Mouse (Mus musculus) CD8-positive naive resting alpha-beta T cell, adult 2 months (primary cell): Measurements from ENCODE around the gene Zfp839.

ENCODE experiments used
- DNase-seq, 2 experiments: peaks; one replicate each; pipeline ENCODE4 v3.0.0; 2022; ENCODE audit warnings: low read depth in 2 of 2, low spot score in 2 of 2

The Zfp839 gene

DNA sequence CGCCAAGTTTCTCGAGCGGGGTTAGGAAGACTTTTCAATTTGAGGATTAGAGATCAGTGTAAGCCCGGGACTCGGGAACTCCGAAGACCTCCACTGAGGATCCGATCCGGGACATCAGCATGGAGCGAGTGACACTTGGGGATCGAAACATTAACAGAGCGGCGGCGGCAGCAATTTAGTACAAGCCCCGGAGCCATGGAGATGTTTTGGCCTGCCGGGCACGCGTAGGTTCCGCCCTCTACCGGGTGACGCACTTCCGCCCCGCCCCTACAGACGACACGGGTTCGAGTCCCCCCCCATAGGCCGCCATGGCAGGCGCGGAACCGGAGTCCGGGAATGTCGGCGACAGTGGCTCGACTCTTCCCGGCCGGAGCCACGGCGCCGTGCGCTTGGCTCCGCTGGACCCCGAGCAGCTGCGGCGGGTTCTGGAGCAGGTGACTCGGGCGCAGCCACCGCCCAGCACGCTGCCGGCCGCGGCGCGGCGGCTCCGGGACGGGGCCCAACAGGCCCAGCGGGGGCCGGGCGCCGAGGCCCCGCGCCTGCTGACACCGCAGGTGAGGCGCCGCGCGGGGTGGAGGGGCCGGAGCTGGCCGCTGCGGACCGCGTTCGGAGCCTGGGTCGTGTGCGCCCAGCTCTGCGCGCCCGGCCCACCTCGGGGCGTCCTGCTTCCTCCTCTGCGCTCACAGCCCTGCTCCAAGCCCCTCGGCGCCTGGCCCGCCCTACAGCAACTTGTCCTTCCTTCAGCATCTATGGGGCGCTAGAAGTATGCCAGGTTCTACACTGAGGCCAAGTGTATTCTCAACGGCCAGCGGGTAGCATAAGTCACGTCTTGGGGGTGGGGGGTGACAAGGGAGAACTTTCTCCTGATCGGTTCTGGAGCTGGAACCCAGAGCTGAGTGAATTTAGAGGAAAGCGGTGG, at the start of gene Zfp839:
TSS of gene Zfp839 (plus strand) at position 244 of the 919 bp plus-strand sequence.
- peak; percentile 17 to 50 for DNase-seq

DNA sequence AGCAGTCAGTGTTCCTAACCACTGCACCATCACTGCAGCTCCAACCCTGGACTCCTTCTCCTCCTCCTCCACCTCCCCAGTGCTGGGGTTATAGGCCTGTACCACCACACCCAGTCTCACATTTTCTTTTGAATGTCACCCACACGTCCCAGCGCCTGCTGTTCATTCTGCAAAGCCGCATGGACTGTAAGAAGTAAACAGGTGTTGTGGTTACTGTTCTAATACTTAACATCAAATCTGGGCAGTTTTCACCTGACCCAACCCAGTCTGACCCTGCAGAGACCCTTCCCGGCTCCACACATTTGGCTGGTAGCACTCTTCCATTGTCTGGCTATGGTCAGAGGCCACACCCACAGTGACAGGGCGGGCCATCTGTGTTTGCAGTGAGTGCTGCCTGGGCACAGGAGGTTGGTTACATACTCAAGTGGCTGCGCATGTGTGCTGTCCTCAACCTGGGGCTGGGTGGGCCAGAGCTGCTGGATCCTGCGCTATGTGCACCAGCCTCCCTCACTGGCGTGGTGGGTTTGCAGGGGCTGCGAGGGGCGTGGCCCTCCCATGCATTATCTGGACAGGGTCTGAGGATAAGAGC, 48.1 kb upstream of the Zfp839 start:
- no peak for DNase-seq

DNA sequence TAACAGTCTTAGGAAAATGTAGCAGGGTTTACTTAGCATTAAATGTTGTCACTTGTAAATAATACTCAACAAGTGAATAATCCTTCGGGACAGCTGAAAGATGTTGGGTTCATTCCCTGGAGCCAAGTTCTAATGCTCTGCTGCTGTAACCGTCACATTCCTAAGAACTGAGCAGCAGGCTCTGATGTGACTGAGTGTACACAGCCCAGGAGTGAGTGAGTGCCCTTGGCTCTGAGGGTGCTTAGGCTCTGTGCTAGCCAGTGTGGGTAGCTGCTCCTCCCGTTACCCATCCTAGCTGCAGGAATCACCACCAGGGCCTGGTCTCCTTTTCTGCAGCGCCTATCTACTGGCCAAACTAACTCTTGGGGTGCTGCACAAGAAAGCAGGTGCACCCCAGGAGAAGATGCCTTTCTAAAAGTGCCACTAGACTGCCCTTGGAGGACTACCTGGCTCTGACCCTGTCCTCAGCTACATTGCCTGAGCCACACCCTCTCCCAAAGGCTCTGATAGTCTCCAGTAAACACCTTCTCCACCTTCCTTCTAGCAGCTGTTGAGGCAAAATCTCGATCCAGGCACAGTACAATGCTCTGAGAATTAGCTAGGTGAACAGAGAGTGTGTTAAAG, 47.3 kb upstream of the Zfp839 start:
- no peak for DNase-seq

DNA sequence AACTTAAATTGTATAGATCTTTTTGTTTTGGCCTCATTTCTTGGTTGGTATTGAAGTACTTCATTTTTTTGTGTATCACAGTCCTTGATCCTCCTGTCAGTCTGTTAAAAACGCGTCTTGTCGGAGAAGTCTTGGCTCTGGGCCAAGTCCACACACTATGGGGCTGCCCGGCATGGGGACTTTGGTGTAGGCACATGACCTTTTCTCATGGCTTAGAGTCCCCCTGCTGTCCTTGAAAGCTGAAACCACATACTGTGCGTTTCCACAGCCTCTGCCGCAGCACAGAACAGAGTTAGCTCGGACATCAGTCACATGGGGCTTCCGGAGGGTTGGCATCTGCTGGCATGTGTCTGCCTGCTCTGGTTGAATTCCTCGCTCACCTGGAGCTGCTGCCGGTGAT, 45.8 kb upstream of the Zfp839 start:
- DNase-seq: no peak

DNA sequence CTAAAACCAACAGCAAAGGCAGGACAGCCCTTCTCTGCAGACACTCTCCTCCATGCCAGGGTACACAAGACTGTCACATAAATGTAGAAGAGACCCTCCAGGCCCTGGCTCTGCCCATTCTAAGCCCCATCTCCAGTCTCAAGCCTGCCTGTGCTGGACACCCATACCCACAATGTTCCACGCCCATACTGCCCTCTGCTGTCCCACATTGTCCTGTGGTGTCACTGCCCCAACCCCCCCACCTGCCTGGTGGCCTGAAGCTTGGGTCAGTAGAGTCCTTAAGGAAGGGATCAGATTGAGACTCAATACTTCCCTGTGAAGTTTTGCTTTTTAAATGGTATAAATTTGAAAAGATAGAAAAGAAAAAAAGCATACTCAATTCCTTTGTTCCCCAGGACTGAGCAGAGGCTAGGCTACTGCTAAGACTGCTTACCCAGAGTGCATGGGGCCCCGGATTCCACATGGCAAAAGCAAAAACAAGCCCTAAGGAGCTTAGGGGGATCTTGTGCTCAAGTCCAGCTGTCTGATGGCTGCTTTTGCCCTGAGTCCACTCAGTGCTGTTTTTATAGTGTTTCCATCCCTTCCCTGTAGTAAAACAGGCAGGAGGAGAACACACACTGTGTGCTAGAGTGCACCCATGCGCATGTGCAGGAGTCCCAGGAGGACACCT, 43.6 kb upstream of the Zfp839 start:
- no peak for DNase-seq

DNA sequence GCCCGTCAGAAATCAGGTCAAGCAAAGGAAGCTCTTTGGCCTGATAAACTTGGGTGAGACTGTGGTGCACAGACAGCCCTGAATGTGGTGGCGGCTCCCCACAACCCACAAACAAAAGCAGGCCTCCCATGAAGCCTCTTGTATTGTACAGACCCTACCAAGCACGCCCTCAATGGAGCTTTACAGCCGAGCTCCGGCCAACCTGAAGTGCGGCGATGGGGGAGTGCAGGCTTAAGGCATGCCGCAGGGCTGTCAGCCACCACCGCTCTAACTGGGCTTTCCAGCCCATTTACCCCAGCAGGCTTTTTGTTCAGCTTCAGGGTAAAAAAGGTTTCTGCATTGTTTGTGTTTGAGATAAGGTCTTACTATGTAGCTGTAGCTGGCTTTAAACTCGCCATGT, 41.6 kb upstream of the Zfp839 start:
- DNase-seq: no peak

DNA sequence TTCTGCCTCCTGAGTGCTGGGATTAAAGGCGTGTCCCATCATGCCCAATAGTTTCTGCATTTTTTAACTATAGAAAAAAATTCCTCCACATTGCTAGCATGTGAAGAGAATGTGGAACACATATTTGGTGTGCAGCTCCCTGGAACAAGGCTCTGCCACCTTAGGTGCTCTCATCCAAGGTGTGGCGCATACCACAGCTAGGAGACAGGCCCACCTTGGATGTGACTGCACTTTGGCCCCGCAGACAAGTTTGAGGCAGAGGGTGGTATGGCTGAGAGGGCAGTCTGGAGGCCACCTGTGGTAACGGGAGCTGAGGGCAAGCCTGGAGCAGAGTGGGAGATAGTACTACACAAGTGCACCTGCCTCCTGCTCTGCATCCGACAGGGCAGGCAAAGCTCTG, 41.2 kb upstream of the Zfp839 start:
- no peak for DNase-seq

DNA sequence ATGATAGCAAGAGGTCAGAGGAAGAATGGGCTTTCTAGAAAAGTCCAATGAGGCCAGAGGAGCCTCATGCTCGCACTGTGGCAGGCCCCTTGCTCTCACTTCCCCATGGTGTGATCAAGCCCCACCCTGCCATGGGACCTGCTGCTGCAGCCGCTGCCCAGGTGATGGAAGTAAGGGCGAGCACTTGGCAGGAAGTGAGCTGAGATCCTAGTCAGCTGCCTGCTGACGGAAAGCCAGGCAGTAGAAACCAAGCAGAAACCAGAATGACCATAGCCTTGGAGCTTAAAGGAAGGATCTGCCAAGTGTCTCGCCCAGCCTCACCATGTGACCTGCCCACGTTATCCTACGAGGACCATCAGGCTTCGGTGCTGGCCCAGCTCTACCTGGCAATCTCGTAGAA, 36.9 kb upstream of the Zfp839 start:
- DNase-seq: no peak

DNA sequence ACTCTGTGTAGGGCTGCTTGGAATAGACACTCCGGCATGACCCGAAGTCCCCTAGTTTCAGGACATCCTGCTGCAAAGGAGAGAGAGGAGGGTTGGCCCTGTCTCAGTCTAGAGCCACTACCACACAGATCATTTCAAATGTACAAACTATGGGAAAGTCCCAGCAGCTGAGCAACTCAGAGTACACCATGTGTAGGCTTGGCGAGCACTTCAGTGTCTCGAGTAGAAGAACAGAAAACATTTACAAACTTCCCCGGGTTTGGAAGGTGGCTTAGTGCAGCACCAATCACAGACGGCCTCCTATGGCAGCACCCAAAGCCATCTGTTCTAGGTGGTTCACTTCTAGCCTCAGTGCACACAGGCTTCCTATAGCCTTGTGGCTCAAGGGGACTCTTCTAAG, 36.4 kb upstream of the Zfp839 start:
- DNase-seq: no peak

DNA sequence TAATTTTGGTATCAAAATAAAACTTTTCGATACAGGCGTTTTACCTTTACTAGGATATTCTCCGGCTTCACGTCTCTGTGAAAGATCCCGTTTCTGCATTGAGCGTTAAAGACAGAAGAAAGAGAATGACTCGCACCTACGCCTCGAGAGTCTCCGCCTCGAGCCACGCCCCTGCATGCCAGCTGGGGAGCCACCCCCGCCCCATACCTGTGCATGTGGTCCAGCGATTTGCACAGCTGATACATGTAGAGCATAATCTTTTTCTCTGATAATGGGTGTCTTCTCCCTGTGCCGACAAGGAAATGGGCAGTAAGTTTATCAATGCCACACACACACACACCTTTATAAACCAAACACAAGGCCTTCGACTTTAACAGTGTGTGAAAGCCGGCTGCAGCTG, 35.1 kb upstream of the Zfp839 start:
- DNase-seq: no peak

DNA sequence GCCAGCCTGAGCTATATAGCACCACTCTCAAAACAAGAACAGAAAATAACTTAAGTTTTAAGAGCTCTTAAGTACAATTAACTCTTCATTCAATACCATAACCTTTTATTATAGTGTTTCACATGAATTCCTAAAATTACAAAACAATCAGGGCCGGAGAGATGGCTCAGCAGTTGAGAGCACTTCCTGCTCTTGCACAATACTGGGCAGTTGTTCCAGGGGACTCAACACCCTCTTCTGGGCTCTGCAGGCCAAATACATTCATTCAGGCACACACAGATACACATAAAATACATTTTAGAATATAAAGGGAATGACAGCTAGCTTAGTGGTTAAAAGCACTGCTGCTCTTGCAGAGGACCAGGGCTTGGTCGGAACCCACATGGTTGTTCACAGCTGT, 33.2 kb upstream of the Zfp839 start:
- DNase-seq: no peak

DNA sequence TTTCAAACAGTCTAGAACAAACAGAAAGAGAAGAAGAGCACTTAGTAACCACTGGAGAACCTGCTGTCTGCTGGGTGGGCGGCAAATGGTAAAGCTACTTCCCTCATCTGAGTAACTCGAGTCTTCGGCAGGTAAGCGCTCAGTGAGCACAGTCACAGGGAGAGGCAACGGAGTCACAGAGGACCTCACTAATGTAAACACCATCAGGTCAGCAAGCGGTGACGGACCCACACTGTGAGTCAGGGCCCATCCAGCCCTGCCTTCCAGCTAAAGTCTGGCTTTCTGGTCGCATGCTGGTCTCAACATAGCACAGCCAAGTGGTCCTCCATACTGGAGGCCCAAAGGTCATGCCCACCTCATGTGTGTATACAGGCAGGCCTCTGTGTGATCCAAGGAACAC, 30.7 kb upstream of the Zfp839 start:
- DNase-seq: no peak

DNA sequence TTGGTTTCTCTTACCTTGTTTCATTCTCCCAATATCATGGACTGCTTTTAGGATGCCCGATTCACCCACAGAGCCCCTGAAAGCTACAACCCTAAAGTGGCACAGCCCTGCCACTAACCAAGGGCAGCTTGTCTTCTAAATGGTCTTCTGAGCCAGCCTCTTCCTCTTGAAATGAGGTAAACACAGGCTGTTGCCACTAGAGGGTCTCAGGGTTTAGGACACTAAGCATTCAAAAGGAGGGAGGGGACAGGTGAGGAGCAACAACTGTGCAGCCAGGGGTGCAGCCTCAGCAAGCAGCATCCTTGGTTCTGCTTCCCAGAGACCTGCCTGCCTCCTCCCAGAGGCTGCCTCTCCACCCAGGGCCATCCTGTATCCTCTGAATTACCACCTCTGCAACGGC, 28.3 kb upstream of the Zfp839 start:
- no peak for DNase-seq

DNA sequence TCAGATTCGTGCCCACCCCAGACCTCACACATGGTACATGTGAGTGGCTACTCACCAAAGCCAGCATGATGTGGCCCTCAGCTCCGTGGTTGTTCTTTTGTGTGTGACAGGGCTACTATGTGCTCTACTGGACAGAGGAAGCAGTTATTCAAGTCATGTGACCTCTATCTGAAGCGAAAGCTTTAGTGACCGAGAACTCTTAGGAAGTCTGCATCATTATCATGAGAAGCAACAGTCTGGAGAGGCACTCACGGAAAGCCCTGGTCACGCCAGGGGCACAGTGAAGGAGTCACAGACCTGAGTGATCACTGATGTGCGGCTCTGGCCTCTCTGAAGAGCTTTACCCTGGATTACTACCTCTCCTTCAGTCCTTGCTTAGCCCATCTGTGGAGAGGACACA, 27.7 kb upstream of the Zfp839 start:
- no peak for DNase-seq

DNA sequence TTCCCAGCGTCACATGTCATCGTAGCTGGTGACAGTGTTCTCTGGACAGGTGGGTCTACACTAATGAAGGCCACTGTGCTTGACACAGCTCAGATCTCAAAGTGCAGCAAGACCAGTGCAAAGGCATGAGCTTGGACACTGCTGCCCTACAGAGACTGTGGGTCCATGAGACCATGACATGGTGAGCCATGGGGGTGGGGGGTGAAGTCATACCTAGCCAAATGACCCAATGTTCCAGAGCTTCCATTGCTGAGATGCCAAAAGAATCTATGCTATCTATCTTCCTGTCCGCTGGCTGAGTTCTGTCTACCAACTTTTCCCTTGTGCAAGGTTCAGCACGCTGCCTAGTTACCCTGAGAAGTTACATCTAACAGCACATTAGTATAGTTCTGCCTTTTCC, 21.1 kb upstream of the Zfp839 start:
- DNase-seq: no peak

DNA sequence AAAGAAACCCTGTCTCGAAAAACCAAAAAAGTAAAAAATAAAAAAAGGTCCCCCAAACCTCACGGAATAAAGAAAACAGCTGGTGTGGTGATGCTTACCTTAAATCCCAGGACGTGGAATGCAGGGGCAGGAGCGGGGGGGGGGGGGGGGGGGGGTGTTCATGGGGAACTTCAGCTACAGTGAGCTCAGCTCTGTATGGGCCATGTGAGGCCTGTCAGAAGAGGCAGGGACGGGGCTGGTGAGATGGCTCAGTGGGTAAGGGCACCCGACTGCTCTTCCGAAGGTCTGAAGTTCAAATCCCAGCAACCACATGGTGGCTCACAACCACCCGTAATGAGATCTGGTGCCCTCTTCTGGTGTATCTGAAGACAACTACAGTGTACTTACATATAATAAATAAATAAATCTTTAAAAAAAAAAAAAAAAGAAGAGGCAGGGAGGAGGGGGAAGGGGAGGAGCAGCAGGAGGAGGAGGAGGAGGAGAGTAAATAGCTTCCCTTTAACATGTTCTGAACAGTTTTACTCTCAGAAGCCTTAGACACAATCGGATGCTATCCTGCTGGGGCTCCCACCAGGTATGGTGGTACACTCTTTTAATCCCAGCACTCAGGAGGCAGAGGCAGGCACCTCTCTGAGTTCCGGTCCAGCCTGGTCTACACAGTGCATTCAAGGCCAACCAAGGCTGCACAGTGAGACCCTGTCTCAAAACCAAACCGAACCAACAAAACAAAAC, 19.6 kb upstream of the Zfp839 start:
- no peak for DNase-seq

DNA sequence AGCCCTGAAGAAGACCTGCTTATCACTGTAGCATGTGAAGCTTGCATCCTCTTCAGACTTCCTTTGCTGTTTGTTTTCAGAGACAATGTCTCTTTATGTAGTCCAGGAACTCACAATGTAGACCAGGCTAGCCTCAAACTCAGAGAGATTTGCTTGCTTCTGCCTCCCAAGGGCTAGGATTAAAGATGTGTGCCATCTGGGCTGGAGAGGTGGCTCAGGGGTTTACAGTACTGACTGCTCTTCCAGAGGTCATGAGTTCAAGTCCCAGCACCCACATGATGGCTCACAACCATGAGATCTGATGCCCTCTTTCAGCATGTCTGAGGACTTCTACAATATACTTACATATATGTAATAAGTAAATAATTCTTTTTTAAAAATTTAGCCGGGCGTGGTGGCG, 14.9 kb upstream of the Zfp839 start:
- no peak for DNase-seq

DNA sequence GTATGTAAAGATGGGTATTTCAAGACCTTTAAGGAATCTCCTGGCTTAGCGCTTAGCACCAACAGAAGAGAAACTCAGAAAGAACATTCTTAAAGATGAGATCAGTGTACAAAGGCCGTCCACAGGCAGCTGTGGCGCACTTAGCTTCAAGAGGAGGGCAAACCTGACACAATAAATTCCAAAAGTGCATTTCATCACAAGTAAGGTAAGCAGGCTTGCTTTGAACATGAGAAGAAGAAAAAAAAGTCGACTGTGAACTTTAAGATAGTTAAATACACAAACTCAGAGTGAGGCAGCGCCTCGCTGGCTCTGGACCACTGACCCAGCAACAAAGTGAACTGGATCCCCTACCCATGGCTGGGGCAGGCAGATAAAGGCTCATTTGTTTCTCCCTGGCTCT, 13.3 kb upstream of the Zfp839 start:
- DNase-seq: no peak

DNA sequence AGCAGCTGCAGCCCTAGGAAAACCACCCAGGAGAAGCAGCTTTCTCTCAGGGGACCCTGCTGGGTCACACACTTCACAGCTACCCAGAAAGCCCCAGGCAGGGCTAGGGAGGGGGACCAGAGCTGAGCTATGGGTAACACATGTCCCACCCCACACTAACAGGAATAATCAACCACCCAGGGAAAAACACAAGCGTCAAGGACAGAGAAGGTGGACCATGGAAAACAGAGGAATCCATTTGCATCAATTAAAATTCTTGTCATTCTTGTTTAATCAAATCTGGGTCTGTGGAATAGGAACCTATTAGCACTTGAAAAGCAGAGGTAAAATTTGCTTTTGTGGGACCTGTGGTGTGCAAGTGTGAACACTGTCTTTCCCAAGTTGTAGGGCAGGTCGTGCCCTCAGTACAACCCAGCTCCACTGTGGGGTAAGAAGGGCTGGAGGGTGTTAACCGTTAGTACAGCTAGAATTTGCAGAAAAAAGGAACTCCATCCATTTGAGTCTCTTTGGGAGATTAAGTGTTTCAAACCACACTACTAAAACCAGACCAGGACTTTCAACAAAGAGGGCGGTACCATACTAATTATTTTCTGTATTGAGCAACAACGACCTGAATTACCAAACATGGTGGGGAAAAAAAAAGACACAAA, 12.7 kb upstream of the Zfp839 start:
- no peak for DNase-seq

DNA sequence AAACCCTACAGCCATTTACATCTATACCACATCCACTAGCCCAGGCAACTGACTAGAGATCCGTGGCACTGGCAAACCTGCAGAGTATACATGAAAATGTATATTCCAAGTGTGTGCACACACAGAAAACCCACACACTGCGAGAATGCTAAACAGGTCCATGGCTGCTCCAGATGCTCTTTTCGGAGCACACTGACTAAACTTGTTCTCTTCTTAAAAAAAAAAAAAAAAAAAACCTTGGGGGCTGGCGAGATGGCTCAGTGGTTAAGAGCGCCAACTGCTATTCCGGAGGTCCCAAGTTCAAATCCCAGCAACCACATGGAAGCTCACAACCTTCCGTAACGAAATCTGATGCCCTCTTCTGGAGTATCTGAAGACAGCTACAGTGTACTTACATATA, 12.2 kb upstream of the Zfp839 start:
- DNase-seq: no peak
